Mouse (Mus musculus) liver, embryonic 14.5 days (tissue): ENCODE measurements around the gene Actn4. TPM values are rescaled to one million over a fixed set of nuclear protein-coding genes. Genes with fewer than 3 reads are reported as not detected.

Source experiments
- ATAC-seq: fragments of 200-750 bp; cut with Nextera tagmentation; 2 replicates; pipeline ENCODE4 v1.8.0; 2017; ENCODE audit warnings: moderate number of reproducible peaks, mild to moderate bottlenecking, moderate library complexity; ENCODE audit not compliant: insufficient read depth
- DNase-seq, 3 experiments: peaks; one replicate each; pipeline ENCODE4 v3.0.0-alpha.2; 2012 to 2013; ENCODE audit warnings: low read depth in 3 of 3, low spot score in 3 of 3
- H3K27ac ChIP-seq: fragments of 300-500 bp; sonication (generic); 2 replicates; pipeline ENCODE4 v1.5.1; 2014; ENCODE audit warnings: moderate library complexity, mild to moderate bottlenecking, control low read depth, inconsistent platforms
- H3K27me3 ChIP-seq: fragments of 300-500 bp; sonication (generic); 2 replicates; pipeline ENCODE4 v1.6.1; 2014; ENCODE audit warnings: mild to moderate bottlenecking, low read length, moderate library complexity; ENCODE audit not compliant: control insufficient read depth, insufficient read depth
- H3K36me3 ChIP-seq: fragments of 300-500 bp; sonication (generic); replicated peaks from 2 replicates; pipeline ENCODE4 v1.6.1; 2014; ENCODE audit warnings: low read depth; ENCODE audit not compliant: control insufficient read depth, insufficient read depth
- H3K4me1 ChIP-seq, 2 experiments: fragments of 200-500 bp in 1 of 2; fragments of 300-500 bp in 1 of 2; sonication (generic) in 1 of 2; replicated peaks; 2 replicates each; pipeline ENCODE4 v1.6.1; 2012 to 2014; ENCODE audit warnings: antibody characterized with exemption in 1 of 2, inconsistent platforms in 1 of 2, low read length in 1 of 2; ENCODE audit not compliant: control insufficient read depth in 2 of 2, insufficient read depth in 2 of 2
- H3K4me2 ChIP-seq: fragments of 300-500 bp; sonication (generic); 2 replicates; pipeline ENCODE4 v1.6.1; 2014; ENCODE audit warnings: low read depth, mild to moderate bottlenecking, control low read depth, moderate library complexity
- H3K4me3 ChIP-seq, 2 experiments: fragments of 200-500 bp in 1 of 2; fragments of 300-500 bp in 1 of 2; sonication (generic) in 1 of 2; 2 replicates each; pipeline ENCODE4 v1.5.1; 2012 to 2014; ENCODE audit warnings: low read depth in 2 of 2, low read length in 2 of 2, mild to moderate bottlenecking in 2 of 2, control low read depth in 1 of 2, inconsistent platforms in 1 of 2, moderate library complexity in 1 of 2; ENCODE audit not compliant: insufficient read depth in 1 of 2
- H3K9ac ChIP-seq: fragments of 300-500 bp; sonication (generic); replicated peaks from 2 replicates; pipeline ENCODE4 v1.6.1; 2014; ENCODE audit warnings: mild to moderate bottlenecking, control low read depth, moderate library complexity
- H3K9me3 ChIP-seq: fragments of 300-500 bp; sonication (generic); 2 replicates; pipeline ENCODE4 v1.6.1; 2016; ENCODE audit warnings: low read length, mixed read lengths; ENCODE audit not compliant: control insufficient read depth
- CTCF ChIP-seq: IDR thresholded peaks from 2 replicates; pipeline ENCODE4 v1.5.1; 2016; ENCODE audit warnings: antibody characterized with exemption, low read depth, control low read depth
- EP300 ChIP-seq: IDR thresholded peaks from 2 replicates; pipeline ENCODE4 v1.6.1; 2016; ENCODE audit warnings: antibody characterized with exemption, low read depth
- WGBS: fragments of 180-500 bp; shearing (Covaris S2); extraction: QIAGEN DNeasy Blood & Tissue Kit; methylation state at CpG from one replicate; pipeline ENCODE4 v1.1.7; 2014; ENCODE audit not compliant: insufficient replicate concordance; 5-methylcytosine and 5-hydroxymethylcytosine counted together
- polyA plus RNA-seq, 2 experiments: library from polyadenylated mRNA; depleted of rRNA in 1 of 2; stranded (reverse) in 1 of 2; unstranded in 1 of 2; fragments of >200 nt; fragmentation: Nextera tagmentation in 1 of 2; extraction: Ambion mirVana in 1 of 2; gene quantifications; 2 replicates each; pipeline versions ENCODE4 v1.2.1 to v1.2.3; 2012 to 2014

The Actn4 gene
- polyA plus RNA-seq, 2 experiments, result 80.4 to 94.5 TPM

GRCm38 (mm10) chr7:28985207-28985606 is 23.1 kb upstream of the Actn4 start:
- 55% methylated on average over 7 of the region's 7 CpGs for WGBS
- Histone ChIP-seq H3K4me2 (no peak overlapping the region), H3K4me3 (no peak overlapping the region), H3K27ac (no peak overlapping the region), H3K9me3 (no peaks in the 10 kb centered on the region), H3K4me1 (peaks cover 16 to 22% of the 10 kb centered on the region in 2 experiments), H3K27me3 (no peaks in the 10 kb centered on the region), H3K9ac (no peak overlapping the region), H3K36me3 (no peaks in the 10 kb centered on the region)
- ATAC-seq (no peak), DNase-seq (no peak)
- TF ChIP-seq EP300 (no peak), CTCF (no peak)

GRCm38 (mm10) chr7:28984452-28984851 is 22.3 kb upstream of the Actn4 start:
- no peak overlapping the region for H3K9ac ChIP-seq
- no peaks in the 10 kb centered on the region for H3K27me3 ChIP-seq
- no peak overlapping the region for H3K4me2 ChIP-seq
- H3K4me3 ChIP-seq, result no peak overlapping the region
- TF ChIP-seq EP300 (no peak), CTCF (no peak)
- DNase-seq, result no peak
- H3K27ac ChIP-seq, result no peak overlapping the region
- no peak for ATAC-seq
- no peaks in the 10 kb centered on the region for H3K9me3 ChIP-seq
- H3K4me1 ChIP-seq, result peaks cover 16 to 22% of the 10 kb centered on the region in 2 experiments
- 91% methylated on average over 1 of the region's 1 CpGs for WGBS
- peaks cover 3% of the 10 kb centered on the region; the same call in 1 of the 2 replicates for H3K36me3 ChIP-seq

GRCm38 (mm10) chr7:28983849-28984248 is 21.7 kb upstream of the Actn4 start:
- WGBS, result 58% methylated on average over 4 of the region's 4 CpGs
- no peak for ATAC-seq
- Histone ChIP-seq H3K27me3 (no peaks in the 10 kb centered on the region), H3K9ac (peak overlapping the region; percentile 81; the same call in 1 of the 2 replicates), H3K4me3 (peak overlapping the region in 1 of 2 experiments; percentile 90; a peak in 3 of 4 replicates), H3K4me2 (peak overlapping the region; percentile 68), H3K36me3 (peaks cover 9% of the 10 kb centered on the region), H3K9me3 (no peaks in the 10 kb centered on the region), H3K4me1 (peaks cover 16 to 22% of the 10 kb centered on the region in 2 experiments), H3K27ac (no peak overlapping the region)
- TF ChIP-seq CTCF (no peak), EP300 (no peak)
- DNase-seq, result no peak

GRCm38 (mm10) chr7:28983141-28983564 is 21.0 kb upstream of the Actn4 start:
- Histone ChIP-seq H3K27ac (peak overlapping the region; percentile 82), H3K36me3 (peaks cover 16% of the 10 kb centered on the region), H3K27me3 (no peaks in the 10 kb centered on the region), H3K4me3 (peak overlapping the region; percentile 90 to 94), H3K4me1 (peaks cover 16 to 22% of the 10 kb centered on the region in 2 experiments), H3K9ac (peak overlapping the region; percentile 81), H3K9me3 (no peaks in the 10 kb centered on the region), H3K4me2 (peak overlapping the region; percentile 68)
- WGBS, result 27% methylated on average over 11 of the region's 11 CpGs
- DNase-seq (no peak), ATAC-seq (no peak)
- no peak for TF ChIP-seq EP300

GRCm38 (mm10) chr7:28982274-28983013 is 20.3 kb upstream of the Actn4 start:
- Histone ChIP-seq H3K27me3 (no peaks in the 10 kb centered on the region), H3K4me1 (peaks cover 16 to 22% of the 10 kb centered on the region in 2 experiments), H3K9ac (peak overlapping the region; percentile 81), H3K36me3 (peaks cover 23% of the 10 kb centered on the region), H3K4me2 (peak overlapping the region; percentile 68), H3K4me3 (peak overlapping the region; percentile 90 to 94), H3K9me3 (no peaks in the 10 kb centered on the region), H3K27ac (peak overlapping the region; percentile 82)
- 6% methylated on average over 19 of the region's 19 CpGs for WGBS
- ATAC-seq (peak; percentile 39), DNase-seq (no peak)
- TF ChIP-seq EP300 (no peak), CTCF (no peak)
